Mouse (Mus musculus) heart, embryonic 13.5 days (tissue): Measurements from ENCODE around the gene Lhx4. TPM values are rescaled to one million over a fixed set of nuclear protein-coding genes. Genes with fewer than 3 reads are reported as not detected.

Experiments
- ATAC-seq: fragments of 200-750 bp; cut with Nextera tagmentation; 2 replicates; pipeline ENCODE4 v1.8.0; 2017; ENCODE audit warnings: moderate TSS enrichment; ENCODE audit not compliant: insufficient number of reproducible peaks, low FRiP score, low TSS enrichment; ENCODE audit errors: extremely low read depth
- H3K27ac ChIP-seq: fragments of 300-500 bp; sonication (generic); replicated peaks from 2 replicates; pipeline ENCODE4 v1.5.1; 2015; ENCODE audit warnings: moderate library complexity, mild to moderate bottlenecking, inconsistent platforms
- H3K27me3 ChIP-seq: fragments of 300-500 bp; sonication (generic); replicated peaks from 2 replicates; pipeline ENCODE4 v1.6.1; 2015; ENCODE audit warnings: mild to moderate bottlenecking, inconsistent platforms
- H3K36me3 ChIP-seq: fragments of 300-500 bp; sonication (generic); 2 replicates; pipeline ENCODE4 v1.6.1; 2015; ENCODE audit warnings: mild to moderate bottlenecking, inconsistent platforms
- H3K4me1 ChIP-seq: fragments of 300-500 bp; sonication (generic); 2 replicates; pipeline ENCODE4 v1.6.1; 2015; ENCODE audit warnings: inconsistent platforms
- H3K4me2 ChIP-seq: fragments of 300-500 bp; sonication (generic); 2 replicates; pipeline ENCODE4 v1.6.1; 2015; ENCODE audit warnings: inconsistent platforms, mild to moderate bottlenecking, moderate library complexity
- H3K4me3 ChIP-seq: fragments of 300-500 bp; sonication (generic); 2 replicates; pipeline ENCODE4 v1.5.1; 2015; ENCODE audit warnings: moderate library complexity, mild to moderate bottlenecking, inconsistent platforms
- H3K9ac ChIP-seq: fragments of 300-500 bp; sonication (generic); 2 replicates; pipeline ENCODE4 v1.6.1; 2015; ENCODE audit warnings: inconsistent platforms, mild to moderate bottlenecking, moderate library complexity
- H3K9me3 ChIP-seq: fragments of 300-500 bp; sonication (generic); 2 replicates; pipeline ENCODE4 v1.6.1; 2016; ENCODE audit warnings: inconsistent platforms
- WGBS: fragments of 180-500 bp; shearing (Covaris S2); methylation state at CpG from one replicate; pipeline ENCODE4 v1.1.7; 2015; ENCODE audit warnings: mixed read lengths; 5-methylcytosine and 5-hydroxymethylcytosine counted together
- polyA plus RNA-seq: library from polyadenylated mRNA; unstranded; fragments of >200 nt; fragmentation: Nextera tagmentation; extraction: Ambion mirVana; gene quantifications from 2 replicates; pipeline ENCODE4 v1.2.1, GENCODE M21; 2015

Lhx4 gene
- polyA plus RNA-seq, 1 experiment from 2014 or later, result not detected

GRCm38 (mm10) chr1:155693026-155693425, 58.5 kb downstream of the Lhx4 start:
- H3K9me3 ChIP-seq, result no peaks in the 10 kb centered on the region
- no peak overlapping the region for H3K4me2 ChIP-seq
- H3K4me3 ChIP-seq, result no peak overlapping the region
- peaks cover 15% of the 10 kb centered on the region for H3K4me1 ChIP-seq
- 75% methylated on average over 11 of the region's 11 CpGs for WGBS
- no peak overlapping the region for H3K27ac ChIP-seq
- no peak overlapping the region for H3K9ac ChIP-seq
- H3K27me3 ChIP-seq, result no peaks in the 10 kb centered on the region
- no peak for ATAC-seq
- H3K36me3 ChIP-seq, result no peaks in the 10 kb centered on the region

GRCm38 (mm10) chr1:155692230-155692629, 59.3 kb downstream of the Lhx4 start:
- no peak overlapping the region for H3K9ac ChIP-seq
- H3K27ac ChIP-seq, result no peak overlapping the region
- H3K4me3 ChIP-seq, result no peak overlapping the region
- no peak overlapping the region for H3K4me2 ChIP-seq
- H3K9me3 ChIP-seq, result no peaks in the 10 kb centered on the region
- ATAC-seq, result no peak
- H3K27me3 ChIP-seq, result no peaks in the 10 kb centered on the region
- H3K4me1 ChIP-seq, result peaks cover 15% of the 10 kb centered on the region
- 81% methylated on average over 6 of the region's 6 CpGs for WGBS
- no peaks in the 10 kb centered on the region for H3K36me3 ChIP-seq

DNA sequence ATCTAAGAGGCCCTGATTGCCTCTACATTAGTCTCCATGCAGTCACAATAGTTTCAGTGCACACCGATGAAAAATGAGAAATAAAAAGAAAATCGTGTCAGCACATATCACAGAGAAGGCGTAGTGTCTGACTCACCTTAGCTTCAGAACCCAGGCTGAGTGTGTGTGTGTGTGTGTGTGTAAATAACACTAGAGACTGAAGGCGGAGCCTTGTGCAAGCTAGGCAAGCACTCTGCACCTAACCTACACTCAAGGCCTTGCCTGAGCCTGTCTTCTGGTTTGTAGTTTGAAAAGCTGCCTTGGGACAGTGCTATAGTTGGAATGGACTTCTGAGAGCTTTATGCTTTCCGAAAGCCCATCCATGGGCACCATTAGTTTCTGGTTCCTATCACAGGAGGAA, 61.9 kb downstream of the Lhx4 start:
- peaks cover 8% of the 10 kb centered on the region for H3K4me1 ChIP-seq
- no peaks in the 10 kb centered on the region for H3K9me3 ChIP-seq

GRCm38 (mm10) chr1:155689141-155689540, 62.3 kb downstream of the Lhx4 start:
- 80% methylated on average over 4 of the region's 4 CpGs for WGBS
- H3K4me3 ChIP-seq, result no peak overlapping the region
- no peak for ATAC-seq
- no peak overlapping the region for H3K27ac ChIP-seq
- no peak overlapping the region for H3K4me2 ChIP-seq
- peaks cover 8% of the 10 kb centered on the region for H3K4me1 ChIP-seq
- H3K36me3 ChIP-seq, result peaks cover 5% of the 10 kb centered on the region; the same call in 1 of the 2 replicates
- no peaks in the 10 kb centered on the region for H3K9me3 ChIP-seq
- H3K27me3 ChIP-seq, result no peaks in the 10 kb centered on the region
- no peak overlapping the region for H3K9ac ChIP-seq

More for the DNA sequence above, 61.9 kb downstream of the Lhx4 start:
- 86% methylated on average over 5 of the region's 5 CpGs for WGBS
- H3K4me3 ChIP-seq, result no peak overlapping the region
- no peak overlapping the region for H3K9ac ChIP-seq
- no peak overlapping the region for H3K4me2 ChIP-seq
- H3K36me3 ChIP-seq, result peaks cover 5% of the 10 kb centered on the region; the same call in 1 of the 2 replicates
- no peak overlapping the region for H3K27ac ChIP-seq
- H3K27me3 ChIP-seq, result no peaks in the 10 kb centered on the region
- ATAC-seq, result no peak

DNA sequence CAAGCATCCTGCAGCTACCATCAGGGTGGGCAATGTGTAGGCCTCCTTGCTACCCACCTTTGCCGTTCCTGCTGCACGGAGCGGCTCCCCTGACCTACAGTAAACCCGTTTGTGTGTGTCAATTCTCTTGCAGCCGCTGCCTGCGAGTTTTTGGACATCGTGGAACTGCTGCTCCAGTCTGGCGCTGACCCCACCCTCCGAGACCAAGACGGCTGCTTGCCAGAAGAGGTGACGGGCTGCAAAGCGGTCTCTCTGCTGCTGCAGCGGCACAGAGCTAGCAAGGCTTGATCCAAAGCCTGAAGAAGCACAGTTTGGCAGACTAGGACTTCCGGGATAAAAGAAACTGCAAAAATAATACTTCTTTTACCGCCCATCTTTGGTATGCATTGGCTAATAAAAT, 64.7 kb downstream of the Lhx4 start:
- Histone ChIP-seq H3K4me2 (no peak overlapping the region), H3K9ac (no peak overlapping the region), H3K4me3 (no peak overlapping the region), H3K36me3 (peaks cover 5% of the 10 kb centered on the region; the same call in 1 of the 2 replicates), H3K27ac (no peak overlapping the region), H3K4me1 (no peaks in the 10 kb centered on the region), H3K27me3 (no peaks in the 10 kb centered on the region), H3K9me3 (no peaks in the 10 kb centered on the region)
- 74% methylated on average over 15 of the region's 15 CpGs for WGBS
- no peak for ATAC-seq

GRCm38 (mm10) chr1:155681116-155681799, 70.2 kb downstream of the Lhx4 start:
- Histone ChIP-seq H3K9ac (no peak overlapping the region), H3K36me3 (no peaks in the 10 kb centered on the region), H3K4me3 (no peak overlapping the region), H3K27me3 (no peaks in the 10 kb centered on the region), H3K4me1 (no peaks in the 10 kb centered on the region), H3K4me2 (no peak overlapping the region), H3K27ac (no peak overlapping the region), H3K9me3 (no peaks in the 10 kb centered on the region)
- ATAC-seq, result no peak
- WGBS, result 74% methylated on average over 10 of the region's 10 CpGs

DNA sequence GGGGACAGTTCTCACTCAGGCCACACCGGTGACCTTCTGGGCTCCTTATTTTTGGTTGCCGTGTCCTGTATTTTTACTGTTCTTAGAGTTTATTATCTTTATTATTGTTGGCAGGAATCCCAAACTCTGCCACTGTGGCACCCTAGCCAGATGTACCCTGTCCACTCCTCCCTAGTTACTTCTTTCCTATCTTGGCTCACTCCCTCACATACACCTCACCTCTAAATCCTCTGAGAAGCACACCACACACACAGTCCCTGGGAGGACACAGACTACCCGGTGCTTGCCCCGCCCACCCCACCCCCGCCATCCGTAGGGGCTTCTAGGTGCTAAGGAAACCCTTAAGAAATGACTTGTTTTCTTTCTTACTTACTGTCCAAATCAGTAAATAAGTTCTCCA, 75.9 kb downstream of the Lhx4 start:
- Histone ChIP-seq H3K27ac (no peak overlapping the region), H3K4me2 (no peak overlapping the region), H3K4me1 (no peaks in the 10 kb centered on the region; the same call in 1 of the 2 replicates), H3K9ac (no peak overlapping the region), H3K4me3 (no peak overlapping the region), H3K27me3 (no peaks in the 10 kb centered on the region), H3K36me3 (no peaks in the 10 kb centered on the region), H3K9me3 (no peaks in the 10 kb centered on the region)
- ATAC-seq, result no peak
- 68% methylated on average over 6 of the region's 6 CpGs for WGBS

DNA sequence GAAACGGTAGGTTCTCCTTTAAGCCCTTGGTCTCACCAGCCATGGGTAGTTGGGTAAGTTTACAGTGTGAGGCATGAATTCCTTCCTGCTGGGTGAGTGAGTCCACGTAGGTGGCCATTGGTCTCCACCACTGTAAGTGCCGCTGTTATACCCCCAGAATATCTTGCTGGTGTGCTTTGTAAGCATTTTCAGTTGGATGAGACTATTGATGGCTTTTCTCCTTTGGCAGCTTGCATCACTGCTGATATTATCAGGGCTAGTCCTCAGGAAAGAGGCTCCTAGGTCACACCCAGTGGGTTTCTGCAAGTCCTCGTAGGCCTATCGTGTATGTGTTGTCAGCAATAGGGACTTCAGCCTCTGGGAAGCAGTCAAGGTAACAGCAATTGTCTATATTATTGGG, 87.5 kb downstream of the Lhx4 start:
- H3K9me3 ChIP-seq, result no peaks in the 10 kb centered on the region
- 79% methylated on average over 5 of the region's 5 CpGs for WGBS
- H3K27ac ChIP-seq, result no peak overlapping the region
- H3K9ac ChIP-seq, result no peak overlapping the region
- H3K36me3 ChIP-seq, result no peaks in the 10 kb centered on the region
- H3K4me3 ChIP-seq, result no peak overlapping the region
- H3K27me3 ChIP-seq, result no peaks in the 10 kb centered on the region
- ATAC-seq, result no peak
- no peaks in the 10 kb centered on the region for H3K4me1 ChIP-seq
- H3K4me2 ChIP-seq, result no peak overlapping the region

GRCm38 (mm10) chr1:155656321-155656720, 95.2 kb downstream of the Lhx4 start:
- H3K4me1 ChIP-seq, result peaks cover 4% of the 10 kb centered on the region; the same call in 1 of the 2 replicates
- H3K4me3 ChIP-seq, result no peak overlapping the region
- no peak overlapping the region for H3K27ac ChIP-seq
- H3K9me3 ChIP-seq, result no peaks in the 10 kb centered on the region
- WGBS, result 52% methylated on average over 5 of the region's 5 CpGs
- no peak for ATAC-seq
- no peaks in the 10 kb centered on the region for H3K27me3 ChIP-seq
- H3K9ac ChIP-seq, result no peak overlapping the region
- no peaks in the 10 kb centered on the region for H3K36me3 ChIP-seq
- H3K4me2 ChIP-seq, result no peak overlapping the region

DNA sequence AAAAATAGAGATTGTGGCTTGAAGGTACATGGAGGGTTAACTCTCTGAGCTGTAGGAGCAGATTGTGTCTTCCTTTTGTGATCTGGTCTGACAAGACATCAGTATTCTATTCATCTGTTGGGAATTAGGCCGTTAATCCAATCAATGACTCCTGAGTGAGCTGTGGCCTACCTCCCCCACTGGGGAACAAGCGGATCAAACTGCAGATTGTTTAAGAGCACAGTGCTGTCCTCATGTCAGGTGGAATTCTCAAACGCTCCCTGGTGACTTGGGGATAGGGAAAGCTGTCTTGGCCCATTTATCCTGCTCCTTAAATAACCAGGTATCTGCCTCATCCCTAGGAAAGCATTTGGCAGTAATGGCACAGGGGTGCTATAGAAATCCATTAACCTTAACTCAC, 96.5 kb downstream of the Lhx4 start:
- H3K9ac ChIP-seq, result no peak overlapping the region
- H3K9me3 ChIP-seq, result no peaks in the 10 kb centered on the region
- no peaks in the 10 kb centered on the region for H3K27me3 ChIP-seq
- no peaks in the 10 kb centered on the region for H3K36me3 ChIP-seq
- H3K4me2 ChIP-seq, result no peak overlapping the region
- peaks cover 14% of the 10 kb centered on the region for H3K4me1 ChIP-seq
- ATAC-seq, result no peak
- 60% methylated on average over 3 of the region's 3 CpGs for WGBS
- no peak overlapping the region for H3K27ac ChIP-seq
- no peak overlapping the region for H3K4me3 ChIP-seq

DNA sequence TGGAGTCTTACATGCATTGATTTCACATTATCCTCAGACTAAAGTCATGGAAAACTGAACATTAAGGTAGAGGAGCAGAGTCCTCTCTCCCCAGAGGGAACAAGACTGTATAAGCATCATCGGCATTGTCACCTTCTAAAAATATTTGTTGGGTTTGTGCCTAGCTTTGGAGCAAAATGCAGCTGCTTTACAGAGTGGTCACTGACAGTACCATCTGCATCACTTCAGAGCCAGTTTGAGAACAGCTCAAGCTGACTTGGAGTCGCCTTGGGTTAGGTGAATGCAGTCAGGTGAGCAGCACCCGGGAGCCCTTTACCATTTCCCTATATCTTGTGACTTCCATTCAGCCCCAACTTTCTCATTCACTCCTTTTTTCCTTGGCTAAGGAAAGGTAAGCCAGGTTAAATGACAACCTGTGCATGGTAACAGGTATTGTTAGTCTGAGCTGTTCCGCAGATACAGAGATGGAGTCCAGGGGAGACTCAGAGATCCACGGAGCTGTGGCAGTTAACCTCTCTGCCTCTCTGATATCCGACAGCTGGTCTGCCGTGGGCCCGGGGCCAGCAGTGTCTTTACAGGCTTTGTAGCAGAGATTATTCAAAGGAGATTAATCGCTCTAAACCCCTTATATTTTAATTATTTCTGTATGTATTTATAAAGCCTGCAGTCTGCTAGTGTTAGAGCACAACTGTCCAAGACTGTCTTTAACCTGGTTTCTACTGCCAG, 101.2 kb downstream of the Lhx4 start:
- 63% methylated on average over 9 of the region's 9 CpGs for WGBS
- H3K27ac ChIP-seq, result no peak overlapping the region
- no peak for ATAC-seq
- H3K27me3 ChIP-seq, result no peaks in the 10 kb centered on the region
- no peak overlapping the region for H3K4me2 ChIP-seq
- H3K9me3 ChIP-seq, result no peaks in the 10 kb centered on the region
- H3K4me1 ChIP-seq, result peaks cover 30% of the 10 kb centered on the region
- no peak overlapping the region for H3K4me3 ChIP-seq
- H3K9ac ChIP-seq, result no peak overlapping the region
- no peaks in the 10 kb centered on the region for H3K36me3 ChIP-seq
